Mouse (Mus musculus): Measurements from ENCODE around the gene Ppp2ca. TPM values are rescaled to one million over a fixed set of nuclear protein-coding genes. Genes with fewer than 3 reads are reported as not detected.

Gene Ppp2ca
- polyA plus RNA-seq, 1 experiment from 2014 or later = 59.1 TPM

DNA sequence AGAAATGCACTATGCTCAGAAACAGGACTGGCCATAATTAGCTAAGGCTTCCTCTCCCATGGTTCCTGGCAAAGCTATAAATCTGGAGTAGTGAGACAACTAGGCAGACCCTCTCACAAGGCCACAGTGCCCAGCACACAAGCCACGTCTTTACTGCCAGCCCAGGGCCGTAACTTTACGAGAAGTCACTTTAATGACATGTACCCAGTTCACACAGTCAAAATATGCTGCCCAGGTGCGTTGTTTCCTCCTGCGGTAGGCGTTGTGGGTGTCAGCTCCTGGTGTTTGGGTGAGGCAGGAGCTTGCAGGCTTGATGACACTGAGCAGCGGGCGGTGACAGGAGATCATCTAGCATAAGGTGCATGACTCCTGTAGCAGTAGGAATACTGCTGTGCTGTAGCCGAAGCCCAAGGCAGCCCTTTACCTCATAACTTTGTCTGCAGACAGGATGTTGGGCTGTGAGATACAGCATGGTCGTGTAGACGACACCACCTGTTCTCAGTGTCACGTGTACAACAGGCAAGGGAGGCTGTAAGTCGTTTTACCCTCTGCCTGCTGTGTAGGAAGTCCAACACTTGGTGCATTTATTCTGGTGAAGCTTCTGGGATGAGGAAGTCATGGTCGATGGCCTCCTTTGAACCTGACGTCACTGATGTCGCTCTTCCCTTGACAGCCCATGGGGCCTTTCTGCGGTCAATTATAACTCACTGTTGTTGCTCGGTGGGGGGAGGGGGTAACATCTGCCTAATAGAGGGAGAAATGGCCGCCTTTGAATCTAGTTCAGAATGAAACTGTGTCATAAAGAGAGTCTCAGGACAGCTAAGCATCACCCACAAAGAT lies 22.5 kb upstream of the Ppp2ca start:
- no peak for ATAC-seq
- Histone ChIP-seq H3K27ac (0 out of 2 replicates have a peak overlapping the region, but pooled peaks have one; percentile 10), H3K4me3 (no peak overlapping the region), H3K4me1 (peaks cover 45% of the 10 kb centered on the region), H3K27me3 (replicated peaks) (no peaks in the 10 kb centered on the region), H3K4me2 (no peak overlapping the region), H3K9me3 (replicated peaks) (no peaks in the 10 kb centered on the region), H3K9ac (no peak overlapping the region), H3K36me3 (no peaks in the 10 kb centered on the region)
- 44% methylated on average over 19 of the region's 19 CpGs for WGBS (ENCODE audit: insufficient replicate concordance)

DNA sequence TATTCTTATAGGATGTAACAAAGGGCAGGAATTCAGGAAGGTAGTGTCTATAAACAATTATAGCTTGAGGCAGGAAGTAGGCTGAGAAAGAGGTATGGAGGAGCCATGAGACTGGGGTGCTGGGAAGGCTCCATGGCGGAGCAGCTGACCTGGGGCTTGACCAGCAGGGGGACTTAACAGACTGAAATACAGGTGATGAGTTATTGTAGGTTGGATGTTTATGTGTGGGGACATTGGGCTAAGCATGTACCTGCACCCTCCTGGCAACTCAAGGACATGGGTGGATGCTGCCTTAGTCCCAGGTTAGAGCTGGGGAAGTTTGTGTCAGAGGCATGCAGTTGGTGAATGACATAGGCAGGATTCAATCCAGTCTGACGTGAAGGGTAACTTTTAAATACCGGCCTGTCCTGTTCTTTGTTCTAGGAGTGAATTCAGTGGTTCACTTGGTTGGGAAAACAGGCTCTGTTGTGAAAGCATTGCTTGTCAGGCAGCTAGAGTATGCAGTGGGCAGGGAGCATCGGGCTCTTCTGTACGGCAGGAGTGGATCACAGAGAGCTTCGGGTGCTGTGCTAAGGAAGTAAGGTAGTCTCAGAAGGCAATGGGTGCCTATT lies 21.6 kb upstream of the Ppp2ca start:
- no peak overlapping the region for H3K27ac ChIP-seq
- no peak overlapping the region for H3K9ac ChIP-seq
- H3K4me3 ChIP-seq = no peak overlapping the region
- peaks cover 40% of the 10 kb centered on the region for H3K4me1 ChIP-seq
- ATAC-seq = no peak
- H3K9me3 ChIP-seq (replicated peaks) = no peaks in the 10 kb centered on the region
- no peaks in the 10 kb centered on the region for H3K27me3 ChIP-seq (replicated peaks)
- whole genome bisulfite sequencing (ENCODE audit: insufficient replicate concordance) = 82% methylated on average over 6 of the region's 6 CpGs
- H3K4me2 ChIP-seq = no peak overlapping the region
- no peaks in the 10 kb centered on the region for H3K36me3 ChIP-seq

DNA sequence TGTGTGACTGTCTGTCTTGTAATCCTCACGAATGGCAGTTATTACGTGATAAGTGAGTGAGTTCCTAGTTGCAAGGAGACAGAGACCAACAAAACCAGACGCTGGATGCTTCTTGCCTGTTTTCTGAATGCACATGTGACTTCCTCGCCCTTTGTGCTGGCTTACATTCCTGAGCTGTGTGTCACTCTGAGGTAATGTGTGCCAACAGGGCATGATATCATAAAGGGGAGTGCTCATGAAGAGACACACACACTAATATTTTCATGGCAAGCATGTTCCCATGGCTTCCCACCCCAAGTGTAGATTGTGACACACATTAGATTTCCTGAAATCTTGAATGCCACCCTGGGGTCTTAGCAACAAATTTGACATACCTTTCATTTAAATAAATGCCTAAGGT lies 20.5 kb upstream of the Ppp2ca start:
- Histone ChIP-seq H3K4me1 (peaks cover 38% of the 10 kb centered on the region), H3K9ac (no peak overlapping the region), H3K36me3 (no peaks in the 10 kb centered on the region), H3K9me3 (replicated peaks) (no peaks in the 10 kb centered on the region), H3K4me2 (no peak overlapping the region), H3K4me3 (no peak overlapping the region), H3K27ac (no peak overlapping the region), H3K27me3 (replicated peaks) (no peaks in the 10 kb centered on the region)
- ATAC-seq = no peak
- 64% methylated on average over 4 of the region's 4 CpGs for WGBS (ENCODE audit: insufficient replicate concordance)

DNA sequence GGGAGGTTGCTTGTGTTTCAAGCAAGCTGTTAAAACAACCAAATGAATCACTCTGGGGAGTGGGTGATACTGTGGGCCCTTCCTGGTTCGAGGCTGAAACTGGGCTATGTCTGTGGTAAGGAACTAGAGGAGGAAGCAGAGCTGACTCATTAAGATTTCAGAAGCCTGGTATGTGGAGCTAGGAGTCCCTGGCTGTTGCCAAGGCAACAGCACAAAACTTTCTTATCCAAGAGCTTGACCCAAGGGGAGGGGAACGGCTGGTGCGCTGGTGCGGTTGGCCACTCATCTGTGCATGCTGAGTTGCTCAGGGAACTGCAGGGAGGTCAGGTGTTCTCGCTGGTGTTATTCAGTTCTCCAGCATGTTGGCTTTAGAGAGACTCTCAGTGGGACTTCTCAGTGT lies 18.5 kb upstream of the Ppp2ca start:
- Histone ChIP-seq H3K4me2 (no peak overlapping the region), H3K27ac (no peak overlapping the region), H3K9ac (no peak overlapping the region), H3K9me3 (replicated peaks) (no peaks in the 10 kb centered on the region), H3K36me3 (no peaks in the 10 kb centered on the region), H3K4me1 (peaks cover 21% of the 10 kb centered on the region), H3K27me3 (replicated peaks) (no peaks in the 10 kb centered on the region), H3K4me3 (no peak overlapping the region)
- 27% methylated on average over 5 of the region's 5 CpGs for WGBS (ENCODE audit: insufficient replicate concordance)
- ATAC-seq = no peak

DNA sequence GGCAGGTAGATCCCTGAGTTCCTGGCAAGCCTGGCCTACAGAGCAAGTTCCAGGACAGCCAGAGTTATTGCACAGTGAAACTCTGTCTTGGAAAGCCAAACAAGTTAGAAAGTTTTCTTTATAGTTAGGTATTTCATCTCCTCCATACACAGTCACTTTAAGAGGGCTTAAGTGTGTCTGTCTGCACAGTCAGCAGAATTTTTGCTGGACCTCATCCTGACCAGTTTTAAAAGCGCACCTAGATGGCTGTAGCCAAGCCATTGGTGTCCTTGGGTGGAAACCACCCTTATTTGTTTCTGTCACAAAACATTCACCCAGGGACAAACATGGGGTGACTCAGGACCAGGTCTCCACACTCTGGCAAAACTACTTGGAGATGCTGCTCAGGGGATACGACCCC lies 17.8 kb upstream of the Ppp2ca start:
- Histone ChIP-seq H3K4me3 (no peak overlapping the region), H3K9me3 (replicated peaks) (no peaks in the 10 kb centered on the region), H3K36me3 (no peaks in the 10 kb centered on the region), H3K9ac (no peak overlapping the region), H3K27me3 (replicated peaks) (no peaks in the 10 kb centered on the region), H3K4me2 (no peak overlapping the region), H3K27ac (no peak overlapping the region), H3K4me1 (peaks cover 14% of the 10 kb centered on the region)
- WGBS (ENCODE audit: insufficient replicate concordance) = 74% methylated on average over 2 of the region's 2 CpGs
- no peak for ATAC-seq

DNA sequence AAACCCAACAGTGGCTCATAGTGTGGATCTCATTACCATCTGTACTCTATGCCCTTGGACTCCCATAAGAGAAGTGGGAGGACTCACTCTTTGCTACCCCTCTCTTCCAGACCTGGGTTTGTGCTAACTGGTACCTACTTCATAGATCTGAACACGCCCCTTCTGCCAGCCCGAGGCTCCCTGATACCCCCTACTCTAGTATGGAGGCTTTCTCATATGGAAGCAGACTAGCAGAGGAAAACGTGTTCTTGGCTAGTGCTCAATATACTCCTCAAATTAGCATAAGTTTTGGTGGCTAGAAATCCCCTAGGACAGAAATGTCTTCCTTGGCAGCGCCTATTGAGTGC lies 12.7 kb upstream of the Ppp2ca start:
- H3K9ac ChIP-seq = no peak overlapping the region
- WGBS (ENCODE audit: insufficient replicate concordance) = 65% methylated on average over 4 of the region's 4 CpGs
- H3K36me3 ChIP-seq = no peaks in the 10 kb centered on the region
- peaks cover 5% of the 10 kb centered on the region; the same call in 1 of the 2 replicates for H3K4me1 ChIP-seq
- H3K9me3 ChIP-seq (replicated peaks) = no peaks in the 10 kb centered on the region
- H3K4me2 ChIP-seq = no peak overlapping the region
- no peak overlapping the region for H3K4me3 ChIP-seq
- no peak overlapping the region for H3K27ac ChIP-seq
- ATAC-seq = no peak
- no peaks in the 10 kb centered on the region; the same call in 1 of the 2 replicates for H3K27me3 ChIP-seq (replicated peaks)

DNA sequence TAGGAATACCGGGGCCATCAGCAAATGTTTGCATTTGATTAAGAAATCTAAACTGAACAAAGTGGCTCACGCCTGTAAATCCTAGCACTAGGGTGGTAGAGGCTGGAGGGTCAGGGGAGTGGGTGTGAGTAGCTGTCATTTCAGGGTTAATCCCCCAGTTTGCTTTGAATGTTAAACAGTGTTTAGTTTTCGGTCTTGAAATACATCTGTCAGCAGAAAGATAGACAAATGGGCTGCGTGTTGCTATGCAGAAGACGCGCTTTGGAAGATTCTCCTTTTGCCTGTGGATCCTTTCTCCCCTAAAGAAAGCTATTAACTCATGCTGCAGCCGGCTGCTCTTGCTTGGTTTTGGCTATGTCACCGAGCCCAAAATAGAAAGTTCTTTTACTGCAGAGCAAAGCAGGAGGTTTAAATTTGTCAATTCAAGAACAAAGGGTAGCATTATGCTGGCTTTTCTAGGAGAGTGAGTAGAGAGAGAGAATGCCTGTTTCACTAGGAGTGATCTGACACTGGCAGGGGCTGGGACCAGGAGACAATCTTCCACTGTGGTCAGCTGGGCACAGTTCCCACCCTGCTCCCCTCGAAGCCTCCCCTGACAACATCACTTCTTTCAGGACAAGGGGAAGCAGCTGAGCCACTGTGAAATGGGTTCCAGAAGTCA lies 12.1 kb upstream of the Ppp2ca start:
- WGBS (ENCODE audit: insufficient replicate concordance) = 51% methylated on average over 9 of the region's 9 CpGs
- no peak overlapping the region for H3K9ac ChIP-seq
- peaks cover 5% of the 10 kb centered on the region; the same call in 1 of the 2 replicates for H3K4me1 ChIP-seq
- no peak for ATAC-seq
- no peaks in the 10 kb centered on the region; the same call in 1 of the 2 replicates for H3K27me3 ChIP-seq (replicated peaks)
- no peaks in the 10 kb centered on the region for H3K9me3 ChIP-seq (replicated peaks)
- no peak overlapping the region for H3K4me2 ChIP-seq
- no peaks in the 10 kb centered on the region for H3K36me3 ChIP-seq
- no peak overlapping the region for H3K27ac ChIP-seq
- H3K4me3 ChIP-seq = no peak overlapping the region

DNA sequence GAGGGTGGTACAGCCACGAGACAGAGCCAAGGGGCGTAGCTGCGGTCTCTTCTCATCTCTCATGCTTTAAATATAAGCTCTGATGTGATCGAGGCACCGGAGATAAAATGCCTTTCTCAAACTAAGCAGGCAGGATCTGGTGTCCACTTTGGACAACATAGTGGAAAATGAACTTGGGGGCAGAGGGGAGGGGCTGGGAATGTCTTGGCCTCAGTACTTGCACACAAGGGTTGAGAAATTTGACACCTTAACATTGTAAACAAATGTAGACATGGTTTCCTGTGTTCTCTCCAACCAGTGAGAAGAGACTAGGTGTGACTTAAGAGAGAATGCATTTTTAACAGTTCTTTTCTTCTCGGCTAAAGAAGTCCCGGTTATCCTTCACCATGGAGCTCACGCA lies 9.2 kb upstream of the Ppp2ca start:
- ATAC-seq = no peak
- H3K9me3 ChIP-seq (replicated peaks) = no peaks in the 10 kb centered on the region
- H3K4me1 ChIP-seq = peaks cover 5% of the 10 kb centered on the region; the same call in 1 of the 2 replicates
- no peak overlapping the region for H3K4me2 ChIP-seq
- WGBS (ENCODE audit: insufficient replicate concordance) = 64% methylated on average over 8 of the region's 8 CpGs
- H3K36me3 ChIP-seq = no peaks in the 10 kb centered on the region
- no peak overlapping the region for H3K27ac ChIP-seq
- H3K9ac ChIP-seq = no peak overlapping the region
- H3K4me3 ChIP-seq = no peak overlapping the region
- H3K27me3 ChIP-seq (replicated peaks) = no peaks in the 10 kb centered on the region; the same call in none of the 2 replicates

DNA sequence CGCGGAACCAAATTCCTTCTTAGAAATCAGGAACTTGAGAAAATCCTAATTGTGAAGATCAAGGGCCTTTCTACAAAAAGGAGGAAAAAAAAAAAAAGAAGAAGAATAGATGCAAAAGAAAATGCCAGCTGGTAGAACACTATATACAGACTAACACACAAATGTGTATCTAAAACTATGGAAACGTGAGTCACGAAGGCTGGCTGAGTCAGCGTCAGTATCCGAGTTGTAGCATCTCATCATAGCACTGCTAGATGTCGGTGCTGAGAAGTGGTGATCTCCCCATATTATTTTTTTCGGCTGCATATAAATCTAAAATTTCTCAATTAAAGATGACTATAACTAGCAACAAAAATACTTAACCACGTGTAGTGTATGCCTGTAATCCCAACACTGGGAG lies 7.2 kb upstream of the Ppp2ca start:
- 77% methylated on average over 9 of the region's 9 CpGs for WGBS (ENCODE audit: insufficient replicate concordance)
- no peak for ATAC-seq
- Histone ChIP-seq H3K4me2 (no peak overlapping the region), H3K9ac (no peak overlapping the region), H3K36me3 (no peaks in the 10 kb centered on the region), H3K27me3 (replicated peaks) (no peaks in the 10 kb centered on the region; the same call in none of the 2 replicates), H3K4me3 (no peak overlapping the region), H3K27ac (no peak overlapping the region), H3K4me1 (no peaks in the 10 kb centered on the region), H3K9me3 (replicated peaks) (no peaks in the 10 kb centered on the region)

DNA sequence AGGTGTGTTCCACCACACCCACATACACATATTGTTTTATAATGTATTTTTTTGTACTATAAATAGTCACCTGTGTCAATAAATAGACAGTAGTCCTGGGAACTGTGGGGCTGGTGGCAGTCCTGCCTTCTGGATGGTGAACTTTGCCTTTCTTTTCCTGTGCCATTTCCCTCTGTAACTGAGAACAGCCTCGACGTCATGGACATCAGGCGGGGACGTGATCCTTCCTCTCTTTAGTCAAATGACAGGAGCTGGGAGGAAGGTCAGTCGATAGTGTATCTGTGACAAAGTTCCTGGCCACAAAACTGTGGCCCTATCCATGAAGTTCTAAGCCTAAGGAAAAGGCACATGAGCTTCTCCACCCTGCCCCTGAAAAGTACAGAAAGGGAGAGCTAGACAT lies 3.9 kb upstream of the Ppp2ca start:
- Histone ChIP-seq H3K9me3 (replicated peaks) (no peaks in the 10 kb centered on the region), H3K9ac (no peak overlapping the region), H3K4me3 (no peak overlapping the region), H3K4me1 (peaks cover 17% of the 10 kb centered on the region), H3K27ac (no peak overlapping the region), H3K36me3 (no peaks in the 10 kb centered on the region), H3K4me2 (no peak overlapping the region), H3K27me3 (replicated peaks) (no peaks in the 10 kb centered on the region; the same call in 1 of the 2 replicates)
- ATAC-seq = no peak
- WGBS (ENCODE audit: insufficient replicate concordance) = 48% methylated on average over 5 of the region's 5 CpGs

DNA sequence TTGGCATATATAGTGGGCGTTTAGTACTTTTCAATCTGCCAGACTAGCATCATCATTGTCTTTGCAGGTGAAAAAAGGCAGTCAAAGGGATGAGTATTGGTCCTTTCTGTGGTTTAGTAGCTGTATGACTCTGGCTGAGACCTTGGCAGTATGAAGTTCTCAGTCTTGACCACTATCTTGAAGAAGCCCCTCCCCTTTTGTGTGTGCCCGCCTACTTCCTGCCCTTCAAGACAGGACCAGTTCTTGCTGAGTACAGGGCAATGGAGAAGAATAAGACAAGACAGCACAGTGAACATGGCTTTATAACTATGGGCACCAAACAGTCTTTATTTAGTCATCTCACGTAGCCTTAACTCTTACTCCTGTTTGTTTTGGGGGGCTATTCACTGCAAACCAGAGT lies 1.5 kb upstream of the Ppp2ca start:
- ATAC-seq = no peak
- Histone ChIP-seq H3K9me3 (replicated peaks) (no peaks in the 10 kb centered on the region), H3K27me3 (replicated peaks) (no peaks in the 10 kb centered on the region; the same call in 1 of the 2 replicates), H3K4me1 (peaks cover 37% of the 10 kb centered on the region), H3K27ac (no peak overlapping the region), H3K4me3 (no peak overlapping the region), H3K36me3 (peaks cover 9% of the 10 kb centered on the region), H3K4me2 (no peak overlapping the region), H3K9ac (no peak overlapping the region)
- WGBS (ENCODE audit: insufficient replicate concordance) = 57% methylated on average over 3 of the region's 3 CpGs

DNA sequence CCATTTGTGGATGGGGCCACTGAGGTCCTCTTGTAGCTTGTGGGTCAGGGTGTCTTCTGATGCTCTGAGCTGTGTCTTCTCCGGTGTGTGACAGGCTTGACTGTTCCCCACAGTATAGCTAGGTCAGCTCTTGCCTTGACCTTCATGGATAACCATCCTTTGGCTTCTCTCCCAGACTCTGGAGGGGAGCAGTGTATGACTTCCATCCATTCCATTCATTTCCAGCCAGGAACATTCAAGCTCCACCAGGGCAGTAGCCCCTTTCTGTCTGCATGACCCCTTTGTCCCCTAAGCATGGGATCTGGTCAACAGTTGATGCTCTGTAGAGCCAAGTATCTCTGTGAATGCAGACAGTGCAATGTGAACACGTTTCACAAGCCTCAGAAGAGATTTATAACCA lies 885 bp upstream of the Ppp2ca start:
- WGBS (ENCODE audit: insufficient replicate concordance) = 76% methylated on average over 2 of the region's 2 CpGs
- H3K36me3 ChIP-seq = peaks cover 9% of the 10 kb centered on the region
- H3K4me3 ChIP-seq = peak overlapping the region; percentile 100
- peak overlapping the region; percentile 100 for H3K27ac ChIP-seq
- H3K9me3 ChIP-seq (replicated peaks) = no peaks in the 10 kb centered on the region
- peak overlapping the region; percentile 84 for H3K4me2 ChIP-seq
- ATAC-seq = no peak
- H3K27me3 ChIP-seq (replicated peaks) = no peaks in the 10 kb centered on the region; the same call in 1 of the 2 replicates
- H3K4me1 ChIP-seq = peaks cover 42% of the 10 kb centered on the region
- peak overlapping the region; percentile 74; the same call in 1 of the 2 replicates for H3K9ac ChIP-seq
